In the genomic region with DNA sequence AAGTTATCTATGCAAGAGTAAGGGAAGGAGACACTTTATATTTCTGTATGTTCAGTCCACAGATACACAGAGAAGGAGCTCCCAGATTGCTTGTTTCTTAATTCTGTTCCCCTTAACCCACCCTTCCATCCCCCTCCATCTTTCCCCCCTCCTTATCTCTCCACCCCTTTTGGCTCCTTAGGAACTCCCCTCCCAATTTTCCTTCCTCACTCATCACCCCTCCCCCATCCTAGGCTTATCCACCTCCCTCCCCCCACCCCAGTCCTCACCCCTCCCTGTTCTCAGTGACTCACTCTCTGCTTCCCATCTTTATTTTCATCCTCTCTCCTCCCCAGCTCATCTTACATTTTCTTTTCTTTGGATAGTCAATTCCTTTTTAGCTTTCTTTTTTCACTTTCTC, we compare ENCODE assay signal across 8 mouse cellular contexts. TPM values are rescaled to one million over a fixed set of nuclear protein-coding genes. Genes with fewer than 3 reads are reported as not detected.
DNase-seq lines count a peak whose midpoint lies in the region; ATAC-seq and TF ChIP-seq lines count a peak whose summit lies in the region.

No protein-coding gene starts in this region.

- H3K4me1 ChIP-seq in hindbrain, embryonic 12.5 days = no peaks in the 10 kb centered on the region
- no peaks in the 10 kb centered on the region for H3K4me1 ChIP-seq in hindbrain, embryonic 16.5 days (ENCODE audit: control insufficient read depth, insufficient read depth, low read depth, low read length)
- H3K4me1 ChIP-seq in lung, postnatal 0 days (ENCODE audit: insufficient read depth, low read depth, low read length) = no peaks in the 10 kb centered on the region
- no peaks in the 10 kb centered on the region for H3K4me1 ChIP-seq in midbrain, postnatal 0 days (ENCODE audit: insufficient read depth, low read length)

- no peak overlapping the region; the same call in 1 of the 2 replicates for H3K4me2 ChIP-seq in hindbrain, embryonic 12.5 days (replicated peaks)
- no peak overlapping the region for H3K4me2 ChIP-seq in hindbrain, embryonic 16.5 days (ENCODE audit: low read length)
- H3K4me2 ChIP-seq in lung, postnatal 0 days (replicated peaks; ENCODE audit: low read depth, low read length) = peak overlapping the region; percentile 41; the same call in 1 of the 2 replicates
- H3K4me2 ChIP-seq in midbrain, postnatal 0 days (ENCODE audit: low read depth, low read length, poor library complexity, severe bottlenecking) = no peak overlapping the region

- no peak for TF ChIP-seq EP300 in lung, postnatal 0 days (IDR thresholded peaks at IDR 0.05)

- H3K9me3 ChIP-seq in hindbrain, embryonic 12.5 days (replicated peaks) = no peaks in the 10 kb centered on the region
- H3K9me3 ChIP-seq in hindbrain, embryonic 16.5 days (ENCODE audit: control insufficient read depth, low read length) = no peaks in the 10 kb centered on the region
- H3K9me3 ChIP-seq in lung, postnatal 0 days (ENCODE audit: low read length) = no peaks in the 10 kb centered on the region
- no peaks in the 10 kb centered on the region for H3K9me3 ChIP-seq in midbrain, postnatal 0 days (ENCODE audit: low read length)

- no peak for TF ChIP-seq CTCF in brain, embryonic 14.5 days (IDR thresholded peaks at IDR 0.05; ENCODE audit: borderline replicate concordance, extremely low read depth, insufficient read depth, insufficient read length)
- no peak for TF ChIP-seq CTCF in lung, postnatal 0 days (IDR thresholded peaks at IDR 0.05)
- no peak for TF ChIP-seq CTCF in midbrain, postnatal 0 days (IDR thresholded peaks at IDR 0.05)

- no peaks in the 10 kb centered on the region for H3K27me3 ChIP-seq in hindbrain, embryonic 12.5 days
- H3K27me3 ChIP-seq in hindbrain, embryonic 16.5 days (replicated peaks; ENCODE audit: control insufficient read depth, insufficient read depth, low read length) = no peaks in the 10 kb centered on the region
- no peaks in the 10 kb centered on the region for H3K27me3 ChIP-seq in lung, postnatal 0 days (replicated peaks; ENCODE audit: insufficient read depth, low read length)
- H3K27me3 ChIP-seq in midbrain, postnatal 0 days (ENCODE audit: insufficient read depth, low read length) = no peaks in the 10 kb centered on the region

- H3K9ac ChIP-seq in hindbrain, embryonic 12.5 days = peak overlapping the region; percentile 32; the same call in 1 of the 2 replicates
- H3K9ac ChIP-seq in hindbrain, embryonic 16.5 days (ENCODE audit: low read depth, low read length) = no peak overlapping the region
- H3K9ac ChIP-seq in lung, postnatal 0 days (replicated peaks; ENCODE audit: low read depth) = no peak overlapping the region
- no peak overlapping the region for H3K9ac ChIP-seq in midbrain, postnatal 0 days (replicated peaks; ENCODE audit: low read length, poor library complexity, severe bottlenecking)

- DNase-seq in brain, embryonic 14.5 days (ENCODE audit: low read depth) = peak; percentile 29
- DNase-seq in heart, adult 9 months (ENCODE audit: low spot score in 2 of 2) = peak; percentile 35 to 42
- peak; percentile 80 for DNase-seq in lung, postnatal 0 days (ENCODE audit: low spot score)
- no peak for DNase-seq in thymus, postnatal 36 days
- DNase-seq in midbrain, postnatal 0 days (ENCODE audit: low spot score) = no peak

- TF ChIP-seq POLR2A in brain, embryonic 14.5 days (IDR thresholded peaks at IDR 0.05; ENCODE audit: borderline replicate concordance, extremely low read depth, insufficient read depth, insufficient read length, poor library complexity, severe bottlenecking) = no peak

- no peak overlapping the region; the same call in 1 of the 2 replicates for H3K4me3 ChIP-seq in hindbrain, embryonic 12.5 days
- no peak overlapping the region for H3K4me3 ChIP-seq in hindbrain, embryonic 16.5 days (ENCODE audit: low read length)
- H3K4me3 ChIP-seq in lung, postnatal 0 days (ENCODE audit: low read depth, low read length) = peak overlapping the region; percentile 39; the same call in 1 of the 2 replicates
- no peak overlapping the region for H3K4me3 ChIP-seq in midbrain, postnatal 0 days (ENCODE audit: low read depth, low read length)

- no peak overlapping the region for H3K27ac ChIP-seq in hindbrain, embryonic 12.5 days
- H3K27ac ChIP-seq in hindbrain, embryonic 16.5 days (ENCODE audit: low read depth, low read length) = no peak overlapping the region
- no peak overlapping the region for H3K27ac ChIP-seq in lung, postnatal 0 days (ENCODE audit: low read length)
- H3K27ac ChIP-seq in midbrain, postnatal 0 days (ENCODE audit: low read depth, low read length) = no peak overlapping the region

- no peak for ATAC-seq in hindbrain, embryonic 12.5 days (ENCODE audit: low FRiP score)
- no peak for ATAC-seq in hindbrain, embryonic 16.5 days
- peak; percentile 48 for ATAC-seq in lung, postnatal 0 days
- ATAC-seq in frontal cortex, adult (ENCODE audit: low TSS enrichment) = no peak
- no peak for ATAC-seq in midbrain, postnatal 0 days (ENCODE audit: low FRiP score)

- no peaks in the 10 kb centered on the region for H3K36me3 ChIP-seq in hindbrain, embryonic 12.5 days
- H3K36me3 ChIP-seq in hindbrain, embryonic 16.5 days (ENCODE audit: control insufficient read depth, insufficient read depth, low read length) = no peaks in the 10 kb centered on the region
- no peaks in the 10 kb centered on the region for H3K36me3 ChIP-seq in lung, postnatal 0 days (ENCODE audit: insufficient read depth, low read length)
- no peaks in the 10 kb centered on the region for H3K36me3 ChIP-seq in midbrain, postnatal 0 days (ENCODE audit: insufficient read depth, low read length)

RNA-seq across cellular contexts. Expression of a gene that starts 1.5 kb away (rescaled TPM):
- 539 and 733 TPM in 2 replicates for polyA plus RNA-seq in hindbrain, embryonic 12.5 days (2016; fragmentation: Nextera tagmentation; extraction: Ambion mirVana)
- 183 and 299 TPM in 2 replicates for polyA plus RNA-seq in hindbrain, embryonic 16.5 days (2015; fragmentation: Nextera tagmentation; extraction: Ambion mirVana)
- 98.2 and 173 TPM in 2 replicates for polyA plus RNA-seq in brain, embryonic 14.5 days (2012; rRNA removed)
- 600 and 623 TPM in 2 replicates for polyA plus RNA-seq in lung, postnatal 0 days (2015; fragmentation: Nextera tagmentation; extraction: Ambion mirVana)
- 124 and 129 TPM in 2 replicates for total RNA-seq in midbrain, postnatal 0 days (2014; rRNA removed)
- polyA plus RNA-seq in midbrain, postnatal 0 days (2015; fragmentation: Nextera tagmentation; extraction: Ambion mirVana) = 95.9 and 99.8 TPM in 2 replicates

Comparison
In these comparisons a context has a peak if more than half of its experiments do, and no peak if none do; other contexts are left out.
1. DNase-seq: peak in brain, embryonic 14.5 days (single experiment), heart, adult 9 months (2 of 2) and lung, postnatal 0 days (single experiment); none in thymus, postnatal 36 days (0 of 2) and midbrain, postnatal 0 days (single experiment).